Mouse (Mus musculus) right cerebral cortex, adult 18-20 months (tissue): ENCODE results near the gene Cebpb.

ENCODE experiments used
- DNase-seq: peaks from one replicate; pipeline ENCODE4 v3.0.0; 2022; ENCODE audit warnings: mixed read lengths

The Cebpb gene

DNA sequence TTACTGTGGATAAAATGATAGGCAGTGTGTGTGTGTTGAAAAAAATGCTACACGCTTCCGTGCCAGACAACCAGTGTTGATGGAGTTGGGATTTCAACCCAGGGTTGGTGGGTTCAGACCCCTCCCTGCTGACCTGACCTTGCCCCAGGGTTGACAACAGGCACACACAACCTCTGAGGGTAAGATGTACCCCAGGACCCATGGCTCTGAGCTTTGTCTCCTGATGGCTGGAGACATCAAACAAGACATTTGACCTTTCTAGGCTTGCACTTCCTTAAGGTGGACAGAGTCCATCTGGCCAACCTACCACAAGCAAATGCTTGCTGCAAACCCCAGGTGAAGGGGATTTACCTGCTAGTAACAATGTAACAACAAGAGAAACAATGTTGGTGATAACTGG, 4.8 kb downstream of the Cebpb start:
- DNase-seq, result no peak

DNA sequence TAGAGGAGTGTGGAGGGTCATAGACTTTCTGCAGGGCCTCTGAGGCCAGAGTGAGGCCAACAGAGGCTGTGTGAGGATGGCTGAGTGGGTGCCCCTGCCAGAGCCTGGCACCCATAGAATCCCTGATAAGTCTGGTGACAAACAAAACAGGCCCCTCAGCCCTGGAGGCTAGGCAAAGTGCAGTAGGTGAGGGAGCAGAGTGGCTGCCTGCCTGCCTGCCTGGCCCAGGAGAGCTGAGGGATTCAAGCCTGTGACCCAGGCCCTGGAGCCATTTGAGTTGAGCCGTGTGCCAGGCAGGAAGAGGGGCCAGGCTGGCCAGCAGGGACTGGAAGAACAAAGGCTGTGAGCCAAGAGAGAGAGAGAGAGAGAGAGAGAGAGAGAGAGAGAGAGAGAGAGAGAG, 5.5 kb downstream of the Cebpb start:
- no peak for DNase-seq

DNA sequence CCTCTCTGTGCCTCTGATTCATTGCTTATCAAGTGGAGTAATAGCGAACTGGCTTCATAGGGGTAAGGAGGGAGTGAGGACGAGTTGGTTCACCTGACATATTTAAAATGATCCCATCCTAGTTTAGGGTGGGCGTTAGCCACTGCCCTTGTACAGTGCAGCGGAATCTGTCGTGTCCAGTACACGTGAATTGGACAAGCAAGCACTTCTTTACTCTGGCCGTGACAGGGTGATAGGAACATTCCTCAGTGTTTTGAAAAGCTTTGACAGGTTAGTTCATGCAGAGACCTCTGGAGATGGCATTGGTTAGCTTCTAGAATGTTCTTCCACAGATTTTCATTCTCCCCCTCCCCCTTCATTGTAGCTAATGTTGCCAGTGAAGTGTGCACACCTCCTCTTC, 6.2 kb downstream of the Cebpb start:
- no peak for DNase-seq

DNA sequence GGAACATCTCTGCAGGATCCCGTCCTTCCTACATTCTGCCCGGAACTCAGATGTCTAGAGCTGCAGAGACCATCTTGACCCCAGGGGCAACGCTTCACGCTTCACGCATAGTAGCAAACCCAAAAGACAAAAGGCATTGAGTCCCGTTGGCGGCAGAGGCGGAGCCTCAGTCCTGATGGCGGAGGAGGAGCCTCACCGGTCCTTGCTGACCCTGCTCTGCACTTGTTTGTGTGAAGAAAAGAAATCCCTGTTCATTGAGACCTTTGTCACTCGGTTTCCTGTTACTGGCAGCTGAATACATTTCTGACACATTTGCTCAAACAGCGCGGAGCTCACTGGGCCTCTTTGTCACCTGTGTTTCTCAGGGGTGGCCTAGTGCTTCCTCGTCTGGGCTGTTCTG, 6.8 kb downstream of the Cebpb start:
- DNase-seq, result no peak

DNA sequence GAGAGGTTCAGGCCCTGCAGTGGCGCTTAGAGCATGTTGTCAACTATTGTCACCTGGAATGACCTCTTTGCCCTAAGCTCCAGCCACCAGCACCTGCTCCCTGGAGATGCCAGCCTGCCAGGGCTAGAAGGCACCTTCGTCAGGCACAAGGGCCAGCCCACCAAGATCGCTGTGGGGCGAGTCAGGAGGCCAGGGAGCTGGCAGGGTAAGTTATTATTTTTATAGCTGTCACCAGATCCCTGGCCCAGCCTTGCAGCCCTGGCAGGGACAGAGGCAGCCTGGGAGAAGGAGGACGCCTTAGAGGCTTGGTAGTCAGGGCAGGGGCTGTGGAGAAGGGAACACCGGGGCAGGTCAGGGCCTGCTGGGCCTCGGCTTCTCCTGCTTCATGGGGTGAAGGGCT, 7.4 kb downstream of the Cebpb start:
- no peak for DNase-seq

DNA sequence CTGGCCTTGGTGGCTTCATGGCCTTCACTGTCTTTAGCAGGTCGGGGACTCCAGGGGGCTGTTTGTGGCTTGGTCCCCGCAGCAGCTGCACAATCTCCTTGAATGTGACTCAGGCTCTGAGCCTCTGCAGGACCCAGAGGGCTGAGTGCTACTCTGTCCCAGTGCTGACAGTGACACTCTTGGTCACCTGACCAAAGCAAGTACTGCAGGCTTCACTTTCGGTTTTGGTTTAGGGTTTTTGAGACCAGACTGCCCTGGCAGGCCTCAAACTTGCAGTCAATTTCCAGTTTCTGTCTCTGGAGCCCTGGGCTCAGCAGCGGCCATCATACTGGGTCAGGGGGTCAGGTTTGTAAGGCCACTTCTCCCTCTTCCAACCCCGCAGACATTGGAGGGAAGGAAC, 9.2 kb downstream of the Cebpb start:
- DNase-seq, result no peak

DNA sequence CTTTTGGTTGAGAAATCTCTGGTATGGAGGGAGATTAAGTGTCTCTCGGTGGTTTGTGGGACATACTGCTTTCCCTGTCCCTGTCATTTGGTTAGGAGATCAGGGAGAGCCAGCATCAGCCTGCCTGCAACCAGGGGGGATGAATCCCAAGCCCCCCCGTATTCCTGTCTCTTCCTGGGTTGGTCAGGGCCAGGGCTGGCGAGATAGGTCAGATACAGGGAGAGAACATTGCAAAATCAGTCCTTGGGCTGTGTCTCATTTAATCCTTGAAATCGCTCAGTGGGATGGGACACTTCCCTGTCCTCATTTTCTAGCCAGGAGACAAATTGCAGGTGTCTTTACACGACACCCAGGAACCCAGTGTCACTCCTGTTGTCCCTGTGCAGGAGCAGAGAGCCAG, 11.3 kb downstream of the Cebpb start:
- no peak for DNase-seq

DNA sequence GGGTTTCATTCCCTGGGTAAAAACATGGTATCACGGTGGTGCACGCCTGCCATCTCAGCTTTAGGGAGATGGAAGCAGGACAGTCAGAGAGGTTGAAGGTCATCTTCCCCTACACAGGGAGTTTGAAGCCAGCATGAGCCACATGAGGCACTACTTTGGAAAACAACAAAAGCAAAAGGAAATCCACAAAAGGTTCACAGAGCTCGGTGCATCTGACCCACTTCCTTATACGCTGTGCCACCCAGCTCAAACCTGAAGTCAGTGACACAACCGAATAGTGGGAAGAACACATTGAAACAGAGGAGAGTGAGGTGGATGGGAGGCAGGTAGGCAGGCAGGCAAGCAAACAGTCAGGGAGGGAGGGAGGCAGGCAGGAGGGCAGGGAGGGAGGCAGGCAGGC, 12.8 kb downstream of the Cebpb start:
- no peak for DNase-seq

DNA sequence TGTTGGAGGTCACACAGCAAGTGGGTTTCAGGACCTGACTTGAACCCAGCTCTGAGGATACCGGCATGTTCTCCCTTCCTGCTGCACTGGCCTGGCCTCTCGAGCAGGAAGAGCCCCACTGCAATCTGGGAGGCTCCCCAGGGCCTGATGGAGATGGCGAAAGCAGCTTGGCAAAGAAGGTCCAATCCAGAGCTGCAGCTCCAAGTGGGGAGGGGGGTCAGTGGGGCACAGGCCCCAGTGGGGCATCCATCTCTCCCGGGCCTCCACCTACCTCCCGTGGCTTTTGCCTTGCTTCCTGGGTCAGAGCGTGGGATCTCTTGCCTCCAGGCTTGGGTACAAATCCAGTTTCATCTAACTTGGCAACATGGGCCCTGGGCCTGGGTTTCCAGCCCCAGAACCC, 13.4 kb downstream of the Cebpb start:
- no peak for DNase-seq

DNA sequence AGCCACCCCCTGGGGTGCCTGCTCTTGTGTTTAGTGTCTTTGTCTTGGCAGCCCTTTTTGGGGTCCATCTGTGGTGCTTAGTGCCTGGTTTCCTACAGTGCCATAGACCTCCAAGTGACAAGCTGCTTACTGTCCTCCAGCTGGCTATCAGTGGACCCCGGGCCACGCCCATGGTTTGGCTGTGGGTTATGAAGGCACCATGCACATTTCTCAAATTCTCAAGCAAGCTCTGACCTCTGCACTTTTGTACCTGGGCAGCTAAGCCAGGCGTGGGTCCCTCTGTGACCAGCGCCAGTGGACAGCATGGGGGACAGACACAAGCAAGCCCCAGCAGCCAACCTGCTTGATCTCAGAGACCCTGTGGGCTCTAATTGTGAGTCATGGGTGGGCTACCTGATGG, 15.7 kb downstream of the Cebpb start:
- DNase-seq, result no peak

DNA sequence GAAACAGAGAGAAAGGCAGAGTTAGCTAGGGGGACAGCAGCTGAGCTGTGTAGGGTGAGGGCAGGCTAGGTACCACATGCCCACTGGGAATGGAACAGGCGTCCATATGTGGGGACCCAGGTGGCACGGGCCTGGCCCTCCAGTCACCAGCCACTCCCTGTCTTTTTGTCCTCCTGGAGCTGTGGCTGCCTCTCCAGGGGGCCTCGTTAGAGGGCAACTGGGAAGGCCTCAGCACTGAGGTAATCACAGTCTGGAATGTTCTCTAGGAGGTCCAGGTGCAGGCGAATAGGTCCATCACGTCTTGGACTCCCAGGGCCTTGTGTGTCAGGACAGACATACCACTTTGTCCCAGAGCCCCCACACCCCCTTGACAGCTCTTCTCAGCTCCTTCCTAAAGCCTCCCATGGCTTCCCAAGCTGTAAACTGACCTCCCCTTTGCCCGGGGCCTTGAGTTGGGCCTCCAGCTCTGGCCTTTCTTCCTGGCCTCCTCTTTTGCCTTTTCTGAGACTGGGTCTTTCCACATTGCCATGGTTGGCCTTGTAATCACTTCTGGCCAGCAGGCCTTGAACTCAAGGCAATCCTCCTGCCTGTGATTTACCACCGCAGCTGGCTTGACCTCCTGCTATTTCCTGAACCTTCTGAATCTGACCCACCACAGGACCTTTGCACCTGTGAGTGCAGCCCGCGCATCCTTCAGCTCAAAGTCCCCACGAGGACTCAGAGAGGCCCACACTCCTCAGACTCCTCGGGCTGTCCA, 17.6 kb downstream of the Cebpb start:
- no peak for DNase-seq

DNA sequence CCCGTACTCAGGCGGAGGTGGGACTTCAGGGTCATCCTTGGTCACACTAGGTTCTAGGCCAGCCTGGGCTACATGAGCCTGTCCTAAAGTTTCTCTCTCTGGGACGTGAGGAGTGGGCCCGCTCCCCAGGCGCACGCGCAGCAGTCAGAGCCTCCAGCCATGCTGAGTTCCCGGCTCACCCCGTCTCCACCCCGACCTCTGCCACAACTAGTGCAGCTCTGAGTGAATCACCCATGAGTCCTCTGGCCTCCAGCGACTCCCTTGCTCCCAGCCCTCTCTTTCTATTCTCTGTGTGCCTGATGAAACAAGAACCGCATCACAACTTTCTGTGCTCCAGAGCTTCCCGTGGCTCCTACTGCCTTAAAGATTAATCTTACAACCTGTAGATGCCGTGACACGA, 19.7 kb downstream of the Cebpb start:
- DNase-seq, result no peak

DNA sequence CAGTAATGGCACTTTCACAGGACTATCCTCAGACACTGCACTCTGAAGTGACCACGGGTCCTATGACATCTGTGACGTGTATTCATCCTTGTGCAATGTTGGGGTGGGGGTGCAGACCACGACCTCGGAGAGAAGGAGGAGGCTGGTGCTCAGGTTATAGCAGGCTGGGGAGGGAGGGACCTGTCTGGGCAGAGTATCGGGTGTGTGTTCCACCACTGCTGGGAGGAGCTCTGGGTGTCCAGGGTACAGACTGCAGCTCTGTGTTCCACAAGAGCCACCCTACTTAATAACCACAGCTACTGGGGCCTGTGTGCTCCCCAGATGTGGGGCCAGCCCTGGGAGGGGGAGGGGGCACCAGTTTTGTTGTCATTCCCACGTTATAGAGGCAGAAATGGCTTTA, 21.3 kb downstream of the Cebpb start:
- no peak for DNase-seq

DNA sequence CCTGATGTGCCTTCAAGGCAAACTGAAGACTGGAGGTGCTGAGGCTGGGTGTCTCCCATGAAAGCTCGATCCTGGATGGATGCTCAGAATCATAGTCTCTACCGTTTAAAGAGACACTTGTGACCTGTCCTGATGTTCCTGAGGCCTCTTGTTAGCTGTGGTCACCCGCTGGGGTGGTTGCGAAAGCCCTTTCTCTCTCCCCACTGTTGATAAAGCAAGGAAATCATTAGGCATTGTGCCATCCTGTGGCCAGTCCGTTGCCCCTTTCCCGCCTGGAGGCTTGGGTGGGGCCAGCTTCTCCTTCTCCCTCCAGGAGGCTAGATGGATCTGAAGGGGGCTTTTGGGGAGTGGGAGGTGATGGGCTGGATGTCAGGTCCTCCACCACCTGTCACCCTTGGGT, 21.9 kb downstream of the Cebpb start:
- no peak for DNase-seq

DNA sequence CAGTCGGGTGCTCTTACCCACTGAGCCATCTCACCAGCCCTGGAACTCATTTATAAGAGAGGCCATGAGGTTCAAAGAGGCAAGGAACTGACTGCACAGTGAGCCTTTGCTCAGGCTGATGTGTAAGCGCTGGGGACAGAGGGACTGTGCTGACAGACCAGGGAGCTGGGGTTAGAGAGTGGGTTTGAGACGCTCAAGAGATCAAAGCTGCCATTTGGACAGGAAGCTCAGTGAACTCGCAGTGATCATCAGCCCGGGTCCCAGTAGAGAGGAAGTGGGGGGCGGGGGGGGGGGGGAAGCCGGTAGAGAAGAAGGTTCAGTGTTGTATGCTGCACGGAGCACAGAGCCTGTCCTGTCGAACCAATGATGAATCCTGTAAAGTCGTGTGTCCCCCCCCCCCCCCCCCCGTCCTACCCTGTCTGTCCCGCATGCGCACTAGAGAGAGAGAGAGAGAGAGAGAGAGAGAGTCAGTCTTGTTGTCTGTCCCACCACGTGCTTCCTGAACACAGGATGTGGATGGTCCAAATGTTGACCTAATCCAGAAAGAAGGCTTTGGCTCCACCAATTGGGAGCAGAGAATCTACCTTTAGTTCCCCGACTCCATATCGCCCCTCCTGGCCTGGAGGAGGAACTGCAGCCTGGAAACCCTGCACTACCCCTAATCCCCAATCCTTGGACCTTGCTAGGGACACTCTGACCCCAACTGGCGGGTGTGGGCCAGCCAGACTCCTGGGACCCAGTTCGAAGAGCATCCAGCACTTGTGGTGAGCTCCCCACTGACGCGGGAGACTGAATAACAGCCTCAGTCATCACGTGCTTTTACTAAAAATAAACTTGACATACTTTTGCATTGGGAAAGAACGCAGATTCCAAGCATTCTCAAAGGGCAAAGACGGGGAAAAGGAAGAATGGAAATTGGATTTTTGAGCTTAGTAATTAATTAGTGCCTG, 24.4 kb downstream of the Cebpb start:
- no peak for DNase-seq

DNA sequence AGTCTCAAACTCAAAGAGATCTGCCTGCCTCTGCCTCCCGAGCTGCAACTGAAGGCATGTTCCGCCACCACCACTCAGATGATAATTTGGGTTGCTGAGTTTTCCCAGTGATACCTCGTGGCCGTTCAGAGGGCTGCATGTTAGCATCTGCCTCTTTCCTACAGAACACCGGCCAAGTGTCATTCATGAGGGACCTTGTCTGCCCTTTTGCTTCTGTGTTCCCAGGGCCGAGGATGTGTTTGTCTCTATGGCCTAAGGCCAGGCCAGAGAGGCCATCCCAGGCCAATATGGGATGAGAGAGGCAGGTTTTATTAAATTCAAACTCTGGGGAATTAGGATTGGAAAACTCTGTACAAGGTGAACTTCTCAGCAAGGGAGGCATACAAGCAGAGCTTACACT, 25.6 kb downstream of the Cebpb start:
- DNase-seq, result no peak

DNA sequence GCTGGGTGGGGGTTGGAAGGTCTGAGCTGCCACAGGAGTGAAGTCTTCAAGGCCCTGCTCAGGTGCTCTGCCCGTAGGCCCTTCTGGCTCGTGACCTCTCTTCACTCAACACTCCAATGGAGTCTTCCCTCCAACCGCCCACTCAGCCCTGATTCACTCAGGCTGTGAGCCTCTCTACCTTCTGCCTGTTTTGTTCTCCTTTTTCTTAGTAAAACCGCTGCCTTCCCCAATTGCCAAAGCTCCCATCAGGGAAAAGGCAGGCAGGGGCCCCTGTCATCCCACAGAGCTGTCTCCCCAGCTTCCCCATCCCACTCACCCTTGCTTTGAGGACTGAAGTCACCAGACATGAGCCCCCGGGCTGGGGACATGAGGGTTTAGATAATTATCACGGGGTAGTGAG, 26.3 kb downstream of the Cebpb start:
- DNase-seq, result peak; percentile 51

DNA sequence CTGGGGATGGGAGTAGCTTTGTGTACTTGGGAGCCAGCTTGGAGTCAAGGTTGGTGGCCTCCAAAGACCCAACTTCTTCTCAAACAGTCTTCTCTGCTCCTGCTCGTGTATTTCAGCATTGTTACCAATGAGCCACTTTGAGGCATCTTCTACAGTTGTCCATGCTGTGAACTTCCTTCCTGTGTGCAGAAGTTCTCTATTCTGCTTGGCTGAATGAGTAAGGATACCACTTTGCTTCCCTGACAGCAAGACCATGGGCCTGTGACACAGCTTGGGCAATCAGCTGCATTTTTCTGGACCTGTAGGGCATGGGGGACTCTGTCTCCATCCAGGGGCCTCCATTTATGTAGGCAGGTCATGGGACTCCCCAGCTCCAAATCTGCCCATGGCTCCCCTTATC, 28.5 kb downstream of the Cebpb start:
- no peak for DNase-seq

DNA sequence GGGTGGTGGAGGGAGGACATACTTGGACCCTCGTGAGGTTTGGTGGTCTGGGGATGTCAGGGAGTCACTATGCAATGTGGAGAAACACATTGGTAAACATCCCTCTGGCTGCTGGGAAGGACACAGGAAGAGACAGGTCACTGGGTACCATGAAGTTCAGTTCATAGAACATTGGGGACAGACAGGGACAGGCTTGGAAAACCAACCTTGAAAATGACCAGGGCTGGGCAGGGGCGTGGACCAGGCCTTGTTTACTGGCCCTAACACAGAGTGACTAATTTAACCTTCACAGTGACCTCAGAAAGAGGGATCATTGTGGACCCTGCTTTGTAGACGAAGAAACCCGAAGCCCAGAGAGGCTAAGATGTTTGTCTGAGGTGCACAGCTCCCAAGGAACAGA, 30.8 kb downstream of the Cebpb start:
- DNase-seq, result no peak

DNA sequence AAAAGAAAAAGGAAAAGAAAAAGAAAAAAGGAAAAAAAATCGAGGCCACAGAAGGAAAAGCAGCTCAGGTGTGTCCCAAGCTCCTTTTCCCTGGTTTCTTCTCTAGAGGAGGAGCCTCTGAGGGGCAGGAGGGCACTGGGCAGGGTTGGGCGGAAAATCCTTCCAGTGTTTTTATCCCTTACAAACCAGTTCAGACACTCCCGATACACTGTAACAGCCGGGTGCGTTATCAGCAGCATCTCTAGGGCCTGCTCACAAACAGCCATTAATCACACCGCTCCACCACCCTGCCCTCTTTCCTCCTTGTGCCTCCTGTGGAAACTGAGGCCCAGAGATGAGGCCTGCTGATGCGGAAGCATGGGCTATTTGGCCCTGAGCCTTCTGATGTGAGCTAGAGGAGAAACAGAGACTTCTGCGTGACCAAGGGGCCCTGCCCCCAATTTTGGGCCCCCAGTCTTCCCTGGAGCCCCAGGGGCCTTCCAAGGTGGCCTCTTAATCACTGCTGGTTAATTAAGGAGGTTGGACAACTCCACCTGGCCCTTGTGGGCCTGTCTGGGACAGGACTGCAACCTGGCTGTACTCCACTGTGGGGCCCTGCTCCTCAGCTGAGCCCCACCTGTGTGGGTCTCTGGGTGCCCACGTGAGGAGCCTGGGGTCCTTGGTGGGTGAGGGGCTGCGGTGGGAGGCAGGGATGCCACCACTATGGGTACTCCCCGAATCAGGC, 32.6 kb downstream of the Cebpb start:
- no peak for DNase-seq

DNA sequence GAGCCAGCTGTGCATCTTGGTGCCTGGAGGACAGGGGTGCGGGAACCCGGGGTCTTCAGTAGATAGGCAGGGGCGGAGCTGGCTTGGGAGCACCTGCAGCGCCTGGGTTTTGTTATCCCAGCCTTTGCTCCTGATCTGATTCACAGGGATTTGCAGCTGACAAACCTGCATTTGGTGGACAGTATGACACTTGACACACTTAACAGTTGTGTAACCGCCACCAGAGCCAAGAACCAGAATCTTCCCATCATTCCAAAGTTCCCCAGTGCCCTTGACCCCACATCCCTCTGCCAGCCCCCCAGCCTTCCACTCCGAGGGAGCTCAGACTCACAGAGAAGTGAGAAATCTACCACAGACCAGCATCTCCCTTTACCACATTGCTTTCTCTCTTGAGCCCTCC, 33.8 kb downstream of the Cebpb start:
- no peak for DNase-seq

DNA sequence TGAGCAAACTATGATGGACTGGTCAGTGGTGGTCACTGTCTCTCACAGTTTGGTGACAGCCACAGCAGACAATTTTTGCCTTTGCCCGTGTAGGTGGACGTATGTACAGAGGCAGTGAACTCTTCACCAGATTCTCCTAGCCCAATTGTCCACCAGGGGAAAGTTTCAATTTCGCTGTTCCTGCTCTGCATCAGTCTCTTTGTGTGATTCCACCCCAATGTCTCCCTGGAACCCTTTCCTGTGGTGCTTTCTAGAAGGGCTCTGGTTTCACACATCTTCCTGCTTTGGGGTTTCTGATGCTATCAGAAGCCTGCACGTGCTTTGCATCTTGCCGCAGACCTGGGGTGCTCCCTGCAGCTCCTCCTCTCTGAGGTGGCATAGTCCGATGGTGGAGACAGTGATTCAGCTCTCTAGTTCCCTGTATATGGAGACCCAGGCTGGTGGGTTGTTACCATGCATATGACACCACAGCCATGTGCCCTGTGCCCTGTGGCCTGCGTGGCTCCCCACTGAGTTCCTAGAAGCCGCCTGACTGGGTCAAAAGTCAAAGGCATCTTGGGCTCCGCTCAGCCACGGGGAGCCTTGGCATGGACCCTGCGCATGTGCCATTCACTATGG, 35.0 kb downstream of the Cebpb start:
- no peak for DNase-seq

DNA sequence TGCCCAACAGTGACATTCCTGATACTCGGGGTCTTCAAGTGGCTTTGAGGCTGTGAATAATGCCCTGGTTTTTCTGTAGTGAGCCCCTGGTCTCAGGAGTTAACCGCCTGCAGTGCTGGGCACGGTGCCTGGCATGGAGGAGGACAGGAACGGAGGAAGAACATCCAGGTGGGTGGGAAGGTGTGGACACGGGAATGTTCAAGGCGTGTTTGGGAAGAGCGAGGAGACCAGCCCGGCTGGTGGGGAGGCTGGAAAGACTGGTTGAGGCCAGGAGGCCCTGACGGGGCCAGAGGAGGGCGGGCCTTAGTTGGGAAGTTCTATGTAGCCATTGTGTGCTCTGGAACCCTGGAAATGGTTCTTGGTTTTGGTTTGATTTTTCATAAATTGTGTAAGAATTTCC, 37.2 kb downstream of the Cebpb start:
- no peak for DNase-seq
